Mouse (Mus musculus) lung, embryonic 14.5 days (tissue): ENCODE measurements around the gene Sez6. TPM values are rescaled to one million over a fixed set of nuclear protein-coding genes. Genes with fewer than 3 reads are reported as not detected.

Experiments
- ATAC-seq: fragments of 200-750 bp; cut with Nextera tagmentation; 2 replicates; pipeline ENCODE4 v1.8.0; 2017; ENCODE audit warnings: mild to moderate bottlenecking, moderate TSS enrichment, moderate library complexity; ENCODE audit not compliant: insufficient read depth
- DNase-seq: peaks from one replicate; pipeline ENCODE4 v3.0.0-alpha.2; 2015
- H3K27ac ChIP-seq: fragments of 300-500 bp; sonication (generic); 2 replicates; pipeline ENCODE4 v1.5.1; 2014; ENCODE audit warnings: low read depth, mild to moderate bottlenecking, moderate library complexity
- H3K27me3 ChIP-seq: fragments of 300-500 bp; sonication (generic); 2 replicates; pipeline ENCODE4 v1.6.1; 2014; ENCODE audit warnings: low read length, control low read depth; ENCODE audit not compliant: insufficient read depth
- H3K36me3 ChIP-seq: fragments of 300-500 bp; sonication (generic); 2 replicates; pipeline ENCODE4 v1.6.1; 2014; ENCODE audit warnings: control low read depth; ENCODE audit not compliant: insufficient read depth
- H3K4me1 ChIP-seq: fragments of 300-500 bp; sonication (generic); 2 replicates; pipeline ENCODE4 v1.6.1; 2014; ENCODE audit warnings: antibody characterized with exemption, control low read depth; ENCODE audit not compliant: insufficient read depth
- H3K4me2 ChIP-seq: fragments of 300-500 bp; sonication (generic); 2 replicates; pipeline ENCODE4 v1.6.1; 2014; ENCODE audit warnings: mild to moderate bottlenecking
- H3K4me3 ChIP-seq: fragments of 300-500 bp; sonication (generic); 2 replicates; pipeline ENCODE4 v1.5.1; 2014; ENCODE audit warnings: low read depth, low read length
- H3K9ac ChIP-seq: fragments of 300-500 bp; sonication (generic); 2 replicates; pipeline ENCODE4 v1.6.1; 2014
- H3K9me3 ChIP-seq: fragments of 300-500 bp; sonication (generic); 2 replicates; pipeline ENCODE4 v1.6.1; 2016; ENCODE audit warnings: low read depth, low read length, control low read depth
- CTCF ChIP-seq: IDR thresholded peaks from 2 replicates; pipeline ENCODE4 v1.5.1; 2016; ENCODE audit warnings: antibody characterized with exemption, low read depth
- WGBS: fragments of 180-500 bp; shearing (Covaris S2); extraction: QIAGEN DNeasy Blood & Tissue Kit; methylation state at CpG from one replicate; pipeline ENCODE4 v1.1.7; 2014; 5-methylcytosine and 5-hydroxymethylcytosine counted together
- polyA plus RNA-seq: library from polyadenylated mRNA; unstranded; fragments of >200 nt; fragmentation: Nextera tagmentation; extraction: Ambion mirVana; gene quantifications from 2 replicates; pipeline ENCODE4 v1.2.1, GENCODE M21; 2014

The Sez6 gene
- polyA plus RNA-seq, 1 experiment from 2014 or later = 0.22 TPM

DNA sequence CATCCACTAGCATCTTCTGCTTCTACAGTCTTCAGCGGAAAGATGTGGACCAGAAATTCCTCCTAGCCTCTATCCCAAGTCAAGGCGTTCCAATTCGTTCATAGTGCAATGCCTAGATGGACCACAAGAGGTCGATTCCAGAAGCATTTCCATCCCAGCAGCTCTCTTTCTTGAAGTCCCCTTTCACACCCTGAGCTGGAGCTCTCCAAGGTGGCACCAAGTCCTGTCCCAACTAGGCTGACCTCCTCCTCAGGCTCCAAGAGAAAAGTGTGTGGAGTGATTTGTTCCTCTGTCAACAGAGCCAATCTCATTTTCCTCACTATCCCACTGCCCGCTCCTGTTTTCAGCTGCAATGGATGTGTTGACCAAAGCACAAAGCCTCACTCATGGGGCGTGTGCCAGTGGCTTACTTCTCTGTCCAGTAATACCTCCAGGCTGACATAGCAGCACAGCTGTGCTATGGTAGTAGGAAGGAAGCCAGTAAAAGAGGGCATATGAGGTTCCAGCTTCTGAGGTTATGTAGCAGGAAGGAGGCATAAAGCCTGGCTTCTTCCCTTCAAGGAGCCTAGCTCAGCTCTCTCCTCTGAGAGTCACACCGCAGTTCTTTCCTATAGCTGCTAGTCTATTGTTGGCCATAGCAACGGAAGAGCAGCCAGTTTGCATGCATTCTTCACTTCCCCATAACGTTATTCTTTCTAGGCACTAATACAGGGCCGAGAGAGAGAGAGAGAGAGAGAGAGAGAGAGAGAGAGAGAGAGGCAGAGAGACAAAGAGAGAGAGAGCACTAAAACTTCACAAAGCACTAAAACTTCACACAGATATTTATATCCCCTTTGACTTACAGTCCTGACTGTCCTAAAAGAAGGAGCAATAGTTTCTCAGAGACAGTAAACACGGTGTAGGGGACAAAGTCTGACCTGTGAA is 49.9 kb downstream of the Sez6 start:
- 35% methylated on average over 11 of the region's 11 CpGs for WGBS
- peak overlapping the region; percentile 66 for H3K4me2 ChIP-seq
- no peak overlapping the region for H3K4me3 ChIP-seq
- no peaks in the 10 kb centered on the region for H3K4me1 ChIP-seq
- no peak for ATAC-seq
- peak; percentile 81 for TF ChIP-seq CTCF
- H3K9ac ChIP-seq = no peak overlapping the region
- no peaks in the 10 kb centered on the region for H3K36me3 ChIP-seq
- no peak overlapping the region for H3K27ac ChIP-seq
- peak; percentile 88 for DNase-seq
- no peaks in the 10 kb centered on the region for H3K9me3 ChIP-seq
- peaks cover 11% of the 10 kb centered on the region for H3K27me3 ChIP-seq

DNA sequence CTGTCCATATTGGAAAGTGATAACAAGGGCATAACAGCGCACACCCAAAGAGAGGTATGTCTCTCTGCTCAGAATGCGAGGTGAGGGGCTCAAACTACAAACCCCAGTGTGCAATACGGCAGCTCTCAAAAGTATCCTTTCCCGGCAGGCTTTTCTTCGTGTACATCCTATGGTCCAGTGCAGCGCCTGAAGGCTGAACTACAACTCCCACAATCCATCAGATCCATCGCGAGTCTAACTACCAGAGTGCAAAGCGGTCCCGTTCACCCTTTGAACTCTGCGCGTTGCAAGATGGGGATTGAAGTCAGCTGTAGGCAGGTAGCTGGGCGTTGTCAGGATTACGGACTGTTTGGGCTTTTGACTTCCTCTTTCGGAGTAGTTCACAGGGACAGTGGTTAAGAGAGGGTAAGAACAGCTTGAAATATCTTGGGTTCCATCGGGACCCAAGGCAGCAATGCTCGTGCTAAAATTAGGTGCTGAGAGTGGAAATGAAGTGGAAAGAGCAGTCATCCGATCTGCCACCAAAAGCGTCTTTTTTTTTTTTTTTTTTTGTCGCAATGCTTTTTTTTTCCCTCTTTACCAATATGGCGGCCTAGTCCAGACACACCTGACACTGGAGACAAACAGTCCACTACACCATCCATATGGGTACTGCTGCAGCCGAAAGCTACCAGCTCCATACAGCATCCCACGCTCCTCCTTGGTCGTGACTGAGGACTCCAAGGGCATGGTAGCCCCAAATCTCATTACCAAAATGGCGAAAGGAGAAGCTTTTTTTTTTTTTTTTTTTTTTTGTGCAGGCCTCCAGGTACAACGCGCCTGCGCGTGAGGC is 51.2 kb downstream of the Sez6 start:
- Histone ChIP-seq H3K27me3 (peaks cover 1% of the 10 kb centered on the region; the same call in 1 of the 2 replicates), H3K4me1 (no peaks in the 10 kb centered on the region), H3K36me3 (peaks cover 7% of the 10 kb centered on the region; the same call in 1 of the 2 replicates), H3K4me3 (peak overlapping the region; percentile 98), H3K27ac (peak overlapping the region; percentile 98), H3K9me3 (no peaks in the 10 kb centered on the region), H3K9ac (peak overlapping the region; percentile 38; the same call in 1 of the 2 replicates), H3K4me2 (peak overlapping the region; percentile 66)
- under 1% methylated on average over 29 of the region's 29 CpGs for WGBS
- ATAC-seq (peak; percentile 86), DNase-seq (peak; percentile 99)
- no peak for TF ChIP-seq CTCF

DNA sequence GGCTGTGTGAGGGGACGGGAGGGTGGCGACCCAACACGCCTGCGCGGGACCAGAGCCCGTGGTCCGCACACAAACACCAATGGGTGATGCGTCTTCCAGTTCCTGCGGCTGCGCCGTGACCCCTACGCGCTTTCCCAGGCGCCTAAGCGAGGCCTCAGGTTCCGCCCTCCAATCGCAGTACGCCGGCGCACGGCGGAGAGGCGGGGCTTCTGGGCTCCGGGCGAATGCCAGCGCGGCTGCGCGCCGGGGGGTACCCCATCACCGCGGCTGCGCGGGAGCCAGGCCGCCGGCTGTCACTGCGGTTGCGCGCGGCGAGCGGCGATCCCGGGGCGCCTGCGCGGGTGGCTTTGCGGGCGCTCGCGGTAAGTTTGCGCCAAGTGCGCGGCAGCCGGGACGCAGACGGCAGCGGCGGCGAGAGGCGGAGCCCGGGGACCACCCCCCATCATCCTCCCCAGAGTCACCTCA is 51.9 kb downstream of the Sez6 start, which contains the start of gene Phf12:
Gene Phf12 (plus strand): TSS at position 314 of the 465 bp plus-strand sequence.
- TF ChIP-seq CTCF = no peak
- Histone ChIP-seq H3K9ac (peak within 1 kb of the TSS; percentile 96), H3K9me3 (no peaks in the 10 kb centered on the region), H3K27ac (peak within 1 kb of the TSS; percentile 98), H3K4me1 (no peaks in the 10 kb centered on the region), H3K36me3 (peaks cover 10% of the 10 kb centered on the region), H3K4me3 (peak within 1 kb of the TSS; percentile 98), H3K4me2 (peak within 1 kb of the TSS; percentile 80), H3K27me3 (no peaks in the 10 kb centered on the region)
- WGBS = under 1% methylated on average over 61 of the region's 62 CpGs
- DNase-seq = peak; percentile 99
- ATAC-seq = peak; percentile 86

DNA sequence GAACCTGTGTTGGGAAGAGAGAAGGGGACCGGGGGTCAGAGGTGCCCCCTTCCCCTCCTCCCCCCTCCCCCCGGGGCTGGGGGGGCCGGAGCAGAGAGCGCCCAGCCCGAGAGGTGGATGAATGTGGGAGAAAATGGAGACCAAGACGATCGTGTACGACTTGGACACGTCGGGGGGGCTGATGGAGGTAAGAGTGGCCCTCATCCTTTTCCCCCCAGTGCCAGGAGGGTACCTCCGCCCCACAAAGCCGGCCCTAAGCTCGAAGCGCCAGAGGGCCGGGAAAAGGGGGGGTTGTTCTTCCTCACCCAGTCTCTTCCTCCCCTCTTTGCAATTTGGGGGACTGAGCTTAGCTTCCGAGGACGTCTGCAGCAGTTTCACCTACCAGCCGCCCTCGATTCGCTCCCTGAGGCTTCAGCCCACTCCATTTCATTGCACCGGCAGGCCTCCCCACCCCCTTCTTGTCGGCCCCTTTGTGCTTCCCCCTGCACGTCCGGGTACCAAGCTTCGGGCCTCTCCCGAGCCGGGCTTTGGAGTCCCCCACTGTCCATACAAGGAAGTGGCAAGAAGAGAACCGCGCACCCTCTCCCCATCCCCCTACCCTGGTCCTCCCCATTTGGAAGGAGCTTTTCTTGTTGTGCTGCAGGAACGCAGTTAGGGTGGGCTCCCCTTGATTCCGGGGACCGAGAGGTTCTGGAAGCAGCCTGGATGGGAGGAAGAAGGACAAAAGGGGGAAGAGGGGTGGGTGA is 52.8 kb downstream of the Sez6 start:
- H3K9me3 ChIP-seq = no peaks in the 10 kb centered on the region
- H3K27ac ChIP-seq = peak overlapping the region; percentile 98
- peaks cover 19% of the 10 kb centered on the region for H3K36me3 ChIP-seq
- TF ChIP-seq CTCF = no peak
- H3K4me1 ChIP-seq = no peaks in the 10 kb centered on the region
- H3K9ac ChIP-seq = peak overlapping the region; percentile 96
- under 1% methylated on average over 31 of the region's 32 CpGs for WGBS
- H3K4me3 ChIP-seq = peak overlapping the region; percentile 98
- ATAC-seq = no peak
- peak overlapping the region; percentile 80 for H3K4me2 ChIP-seq
- DNase-seq = peak; percentile 60
- no peaks in the 10 kb centered on the region for H3K27me3 ChIP-seq

DNA sequence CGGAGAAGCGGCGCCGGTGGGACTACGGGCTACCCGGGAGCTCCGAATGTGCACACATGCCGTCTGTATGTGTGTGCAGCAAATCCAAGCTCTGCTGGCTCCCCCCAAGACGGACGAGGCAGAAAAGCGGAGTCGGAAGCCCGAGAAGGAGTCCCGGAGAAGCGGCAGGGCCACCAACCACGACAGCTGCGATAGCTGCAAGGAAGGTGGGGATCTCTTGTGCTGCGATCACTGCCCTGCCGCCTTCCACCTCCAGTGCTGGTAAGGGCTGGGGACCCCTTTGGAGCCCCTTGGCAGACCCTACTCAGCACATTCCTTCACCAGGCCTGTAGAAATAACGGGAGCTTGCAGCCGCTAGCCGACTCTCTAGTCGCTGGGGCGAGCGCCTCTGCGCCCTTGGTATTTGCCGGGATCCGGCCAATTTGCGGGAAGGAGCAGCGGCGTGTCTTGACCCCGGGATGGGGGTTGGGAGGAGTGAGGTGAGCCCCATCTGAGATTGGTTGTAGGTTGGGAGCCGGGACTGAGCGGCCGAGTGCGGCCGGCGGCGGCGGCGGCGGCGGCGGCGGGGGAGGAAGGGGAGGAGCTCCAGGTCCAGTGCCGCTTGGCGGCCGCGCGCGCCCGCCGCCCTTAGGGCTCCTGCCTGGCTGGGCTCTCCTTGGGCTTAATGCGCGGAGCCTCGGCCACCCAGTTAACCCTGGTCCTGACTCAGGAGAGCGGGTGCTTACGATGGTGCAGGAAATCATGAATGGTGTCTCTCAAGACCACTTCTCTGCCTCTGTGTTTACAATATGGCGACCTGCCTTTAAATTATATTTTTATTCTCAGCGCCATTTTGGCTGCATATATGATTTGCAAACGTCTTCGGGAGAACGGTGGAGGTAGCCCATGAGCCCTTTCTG is 53.6 kb downstream of the Sez6 start:
- Histone ChIP-seq H3K9ac (peak overlapping the region; percentile 96), H3K4me2 (peak overlapping the region; percentile 80), H3K27ac (peak overlapping the region; percentile 98), H3K27me3 (no peaks in the 10 kb centered on the region), H3K36me3 (peaks cover 27% of the 10 kb centered on the region), H3K9me3 (no peaks in the 10 kb centered on the region), H3K4me1 (no peaks in the 10 kb centered on the region), H3K4me3 (peak overlapping the region; percentile 98)
- peak; percentile 78 for DNase-seq
- peak; percentile 4 for ATAC-seq
- TF ChIP-seq CTCF = no peak
- under 1% methylated on average over 57 of the region's 63 CpGs for WGBS
